In genomic region chr10:120384797-120385600, GRCm38 (mm10) we compare ENCODE assay signal across 9 mouse cellular contexts.
DNase-seq lines count a peak whose midpoint lies in the region; ATAC-seq lines count a peak whose summit lies in the region.
"Had no signal": no experiment of that assay in that cellular context is flagged by ENCODE, and none has a peak within 500 bp of the region (broad histone marks: within the 10 kb centered on the region; RNA-seq: fewer than 3 reads in every experiment).

No protein-coding gene starts in this region.

- no peak overlapping the region for H3K9ac ChIP-seq in embryonic facial prominence, embryonic 13.5 days
- no peak overlapping the region for H3K9ac ChIP-seq in intestine, embryonic 14.5 days (ENCODE audit: low read length)
- no peak overlapping the region for H3K9ac ChIP-seq in limb, embryonic 15.5 days
- H3K9ac ChIP-seq: hindbrain, embryonic 14.5 days had no signal

- H3K4me1 ChIP-seq in embryonic facial prominence, embryonic 13.5 days: peaks cover 50% of the 10 kb centered on the region
- H3K4me1 ChIP-seq in intestine, embryonic 14.5 days (replicated peaks; ENCODE audit: control insufficient read depth, insufficient read depth, low read length): peaks cover 41% of the 10 kb centered on the region
- H3K4me1 ChIP-seq in limb, embryonic 15.5 days: peaks cover 44% of the 10 kb centered on the region

- H3K27me3 ChIP-seq in embryonic facial prominence, embryonic 13.5 days: no peaks in the 10 kb centered on the region
- H3K27me3 ChIP-seq in intestine, embryonic 14.5 days (replicated peaks; ENCODE audit: control insufficient read depth, insufficient read depth, low read length): no peaks in the 10 kb centered on the region
- no peaks in the 10 kb centered on the region for H3K27me3 ChIP-seq in limb, embryonic 15.5 days

- no peak overlapping the region for H3K4me3 ChIP-seq in embryonic facial prominence, embryonic 13.5 days
- no peak overlapping the region for H3K4me3 ChIP-seq in intestine, embryonic 14.5 days (ENCODE audit: low read depth, low read length)
- H3K4me3 ChIP-seq in limb, embryonic 15.5 days: no peak overlapping the region

- 0 out of 2 replicates have a peak overlapping the region, but pooled peaks have one; percentile 3 for H3K27ac ChIP-seq in embryonic facial prominence, embryonic 13.5 days
- peak overlapping the region; percentile 18; the same call in 1 of the 2 replicates for H3K27ac ChIP-seq in intestine, embryonic 14.5 days (ENCODE audit: low read depth)
- peak overlapping the region; percentile 27; the same call in 1 of the 2 replicates for H3K27ac ChIP-seq in limb, embryonic 15.5 days
- H3K27ac ChIP-seq: hindbrain, embryonic 14.5 days had no signal

- DNase-seq in ZHBTc4 (ENCODE audit: low read depth, low spot score): peak; percentile 45
- DNase-seq in intestine, embryonic 14.5 days (ENCODE audit: low spot score): peak; percentile 51
- DNase-seq in urinary bladder, postnatal 14 days (ENCODE audit: low spot score): no peak
- no peak for DNase-seq in retina, postnatal 1 day
- no peak for DNase-seq in layer of hippocampus, postnatal 36 days
- DNase-seq in frontal cortex, postnatal 10 days (ENCODE audit: low spot score in 2 of 2): no peak

- ATAC-seq in embryonic facial prominence, embryonic 13.5 days (ENCODE audit: insufficient number of reproducible peaks, insufficient read depth, low FRiP score, low TSS enrichment, low read depth): 0 out of 2 replicates have a peak, but pooled peaks have one; percentile 44
- peak; percentile 63; the same call in 1 of the 2 replicates for ATAC-seq in intestine, embryonic 14.5 days (replicated peaks; ENCODE audit: low FRiP score, low TSS enrichment, low read depth)
- peak; percentile 44; the same call in 1 of the 2 replicates for ATAC-seq in limb, embryonic 15.5 days (ENCODE audit: insufficient number of reproducible peaks, low FRiP score, low TSS enrichment, low read depth)

- no peaks in the 10 kb centered on the region for H3K9me3 ChIP-seq in embryonic facial prominence, embryonic 13.5 days
- no peaks in the 10 kb centered on the region for H3K9me3 ChIP-seq in intestine, embryonic 14.5 days (ENCODE audit: control insufficient read depth, low read length)
- H3K9me3 ChIP-seq in limb, embryonic 15.5 days: no peaks in the 10 kb centered on the region

- H3K36me3 ChIP-seq in embryonic facial prominence, embryonic 13.5 days: peaks cover 8% of the 10 kb centered on the region; the same call in 1 of the 2 replicates
- H3K36me3 ChIP-seq in intestine, embryonic 14.5 days (ENCODE audit: control insufficient read depth, insufficient read depth, low read length): peaks cover 11% of the 10 kb centered on the region; the same call in 1 of the 2 replicates
- no peaks in the 10 kb centered on the region for H3K36me3 ChIP-seq in limb, embryonic 15.5 days

- no peak overlapping the region for H3K4me2 ChIP-seq in embryonic facial prominence, embryonic 13.5 days
- no peak overlapping the region for H3K4me2 ChIP-seq in intestine, embryonic 14.5 days (ENCODE audit: low read length)
- H3K4me2 ChIP-seq in limb, embryonic 15.5 days: no peak overlapping the region
- H3K4me2 ChIP-seq: hindbrain, embryonic 14.5 days had no signal

- 56% methylated on average over 10 of the region's 10 CpGs for WGBS in embryonic facial prominence, embryonic 13.5 days
- 58% methylated on average over 10 of the region's 10 CpGs for WGBS in intestine, embryonic 14.5 days
- WGBS in limb, embryonic 15.5 days: 44% methylated on average over 10 of the region's 10 CpGs

Comparison
In these comparisons a context has a peak if more than half of its experiments do, and no peak if none do; other contexts are left out.
1. DNase-seq: peak in ZHBTc4 (single experiment) and intestine, embryonic 14.5 days (single experiment); none in urinary bladder, postnatal 14 days (single experiment), retina, postnatal 1 day (single experiment), layer of hippocampus, postnatal 36 days (0 of 2) and frontal cortex, postnatal 10 days (0 of 2).
2. Peak in every context shown above with its lines, with median percentiles within 50 percentile points of each other: ATAC-seq and H3K27ac ChIP-seq.